Mouse (Mus musculus): ENCODE results near the gene Lims1. TPM values are rescaled to one million over a fixed set of nuclear protein-coding genes. Genes with fewer than 3 reads are reported as not detected.

Gene Lims1
- polyA plus RNA-seq, 1 experiment from 2014 or later = 208 TPM

DNA sequence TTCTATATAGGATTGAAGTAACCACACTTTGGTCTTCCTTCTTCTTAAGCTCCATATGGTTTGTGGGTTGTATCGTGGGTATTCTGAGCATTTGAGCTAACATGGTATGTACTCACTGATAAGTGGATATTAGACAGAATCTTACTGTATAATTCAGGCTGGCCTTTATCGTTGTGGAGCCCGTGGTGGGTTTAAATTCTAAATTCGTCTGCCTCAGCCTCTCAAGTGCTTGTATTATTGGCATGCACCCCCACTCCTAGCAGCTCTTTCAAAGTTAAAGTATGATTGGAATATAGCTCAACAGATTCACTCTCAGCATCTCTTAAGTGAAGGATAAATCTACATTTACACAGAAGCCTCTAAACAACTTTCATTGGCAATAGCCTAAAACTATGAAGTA lies 69.2 kb downstream of the Lims1 start:
- no peak overlapping the region for H3K9ac ChIP-seq
- no peak overlapping the region for H3K4me3 ChIP-seq (ENCODE audit: low read depth, low read length)
- ATAC-seq (ENCODE audit: insufficient read depth) (no peak), DNase-seq (no peak)
- WGBS = 71% methylated on average over 4 of the region's 4 CpGs
- TF ChIP-seq CTCF (IDR thresholded peaks at IDR 0.05; ENCODE audit: low read depth) = no peak
- H3K9me3 ChIP-seq (ENCODE audit: low read depth, low read length) = no peaks in the 10 kb centered on the region
- H3K36me3 ChIP-seq (ENCODE audit: insufficient read depth) = no peaks in the 10 kb centered on the region
- peaks cover 23% of the 10 kb centered on the region; the same call in 1 of the 2 replicates for H3K4me1 ChIP-seq (ENCODE audit: insufficient read depth)
- H3K27ac ChIP-seq (ENCODE audit: low read depth) = no peak overlapping the region; the same call in 1 of the 2 replicates
- no peak overlapping the region for H3K4me2 ChIP-seq
- H3K27me3 ChIP-seq (ENCODE audit: insufficient read depth, low read length) = no peaks in the 10 kb centered on the region

DNA sequence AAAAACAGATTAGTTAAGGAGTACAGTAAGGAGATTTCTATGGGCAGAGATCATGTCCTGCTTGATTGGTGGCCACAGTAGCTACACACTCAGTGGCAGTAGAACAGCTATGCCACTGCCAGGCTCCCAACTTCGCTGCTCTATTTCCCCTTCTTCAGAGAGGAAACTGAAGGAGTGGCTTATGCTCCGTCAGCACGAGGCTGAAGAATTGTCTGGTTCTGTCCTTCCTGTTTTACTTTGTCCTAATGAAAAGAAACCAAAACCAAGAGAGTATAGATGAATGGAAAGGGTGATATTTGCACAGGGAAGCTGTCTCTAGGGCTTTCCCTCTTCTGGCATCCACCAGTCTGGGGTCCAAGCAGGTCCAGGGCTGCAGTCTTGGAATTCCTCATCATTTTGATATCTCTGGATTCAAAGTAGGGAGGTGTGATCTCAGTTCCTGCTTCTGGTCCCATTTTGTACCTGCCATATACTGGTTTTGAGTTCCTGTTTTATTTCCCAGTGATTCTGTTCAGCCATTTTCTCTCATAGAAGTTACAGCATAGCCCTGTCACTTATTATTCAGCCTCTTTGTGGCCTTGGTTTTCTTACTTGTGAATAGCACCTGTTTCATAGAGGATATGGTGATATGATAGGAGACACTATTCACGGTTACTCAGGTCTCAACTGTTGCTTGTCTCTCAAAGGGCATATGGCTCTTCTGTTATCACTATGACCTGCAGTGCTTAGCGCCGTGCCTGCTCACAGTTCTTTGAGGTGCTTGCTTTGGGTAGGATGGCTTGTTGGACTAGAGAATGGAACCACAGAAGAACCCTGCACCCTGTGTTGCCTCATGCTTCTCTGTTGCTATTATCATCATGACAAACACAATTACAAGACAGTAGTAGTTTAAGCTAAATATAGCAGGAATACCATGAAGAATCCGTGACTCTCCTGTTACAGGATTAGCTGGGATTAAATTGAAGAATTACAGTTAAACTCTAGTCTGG lies 70.1 kb downstream of the Lims1 start:
- H3K4me1 ChIP-seq (ENCODE audit: insufficient read depth) = peaks cover 23% of the 10 kb centered on the region; the same call in 1 of the 2 replicates
- H3K27me3 ChIP-seq (ENCODE audit: insufficient read depth, low read length) = no peaks in the 10 kb centered on the region
- 0 out of 2 replicates have a peak overlapping the region, but pooled peaks have one; percentile 1 for H3K4me2 ChIP-seq
- no peak overlapping the region for H3K9ac ChIP-seq
- ATAC-seq (ENCODE audit: insufficient read depth) (no peak), DNase-seq (peak; percentile 42)
- no peak overlapping the region for H3K4me3 ChIP-seq (ENCODE audit: low read depth, low read length)
- H3K27ac ChIP-seq (ENCODE audit: low read depth) = peak overlapping the region; percentile 14; the same call in 1 of the 2 replicates
- no peak for TF ChIP-seq CTCF (IDR thresholded peaks at IDR 0.05; ENCODE audit: low read depth)
- no peaks in the 10 kb centered on the region for H3K9me3 ChIP-seq (ENCODE audit: low read depth, low read length)
- WGBS = 75% methylated on average over 7 of the region's 7 CpGs
- H3K36me3 ChIP-seq (ENCODE audit: insufficient read depth) = no peaks in the 10 kb centered on the region

DNA sequence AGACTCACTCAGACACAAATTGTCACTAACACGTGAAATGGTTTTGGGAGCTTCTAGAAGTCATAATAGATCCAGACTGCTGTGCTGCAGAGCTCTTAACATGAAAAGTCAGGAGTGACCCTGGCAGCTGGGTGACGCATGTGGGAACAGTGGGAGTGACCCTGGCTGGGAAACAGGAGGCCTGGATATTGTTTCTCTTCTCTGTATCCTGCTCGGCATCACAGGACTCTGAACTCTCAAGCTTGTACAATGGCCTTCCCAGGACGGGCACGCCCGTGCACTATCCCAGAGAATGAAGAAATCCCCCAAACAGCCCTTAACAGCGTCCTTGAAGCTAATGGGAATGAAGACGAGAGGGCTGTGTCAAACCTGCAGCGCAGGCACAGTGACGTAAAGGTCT lies 70.9 kb downstream of the Lims1 start:
- H3K27me3 ChIP-seq (ENCODE audit: insufficient read depth, low read length) = no peaks in the 10 kb centered on the region
- H3K36me3 ChIP-seq (ENCODE audit: insufficient read depth) = peaks cover 3% of the 10 kb centered on the region
- peak overlapping the region; percentile 41 for H3K4me2 ChIP-seq
- peak overlapping the region; percentile 18 for H3K4me3 ChIP-seq (ENCODE audit: low read depth, low read length)
- no peaks in the 10 kb centered on the region for H3K9me3 ChIP-seq (ENCODE audit: low read depth, low read length)
- peak overlapping the region; percentile 70; the same call in 1 of the 2 replicates for H3K27ac ChIP-seq (ENCODE audit: low read depth)
- peak overlapping the region; percentile 30; the same call in 1 of the 2 replicates for H3K9ac ChIP-seq
- peaks cover 23% of the 10 kb centered on the region; the same call in 1 of the 2 replicates for H3K4me1 ChIP-seq (ENCODE audit: insufficient read depth)
- 65% methylated on average over 10 of the region's 10 CpGs for WGBS
- no peak for TF ChIP-seq CTCF (IDR thresholded peaks at IDR 0.05; ENCODE audit: low read depth)
- ATAC-seq (ENCODE audit: insufficient read depth) (peak; percentile 33; the same call in 1 of the 2 replicates), DNase-seq (peak; percentile 39)

DNA sequence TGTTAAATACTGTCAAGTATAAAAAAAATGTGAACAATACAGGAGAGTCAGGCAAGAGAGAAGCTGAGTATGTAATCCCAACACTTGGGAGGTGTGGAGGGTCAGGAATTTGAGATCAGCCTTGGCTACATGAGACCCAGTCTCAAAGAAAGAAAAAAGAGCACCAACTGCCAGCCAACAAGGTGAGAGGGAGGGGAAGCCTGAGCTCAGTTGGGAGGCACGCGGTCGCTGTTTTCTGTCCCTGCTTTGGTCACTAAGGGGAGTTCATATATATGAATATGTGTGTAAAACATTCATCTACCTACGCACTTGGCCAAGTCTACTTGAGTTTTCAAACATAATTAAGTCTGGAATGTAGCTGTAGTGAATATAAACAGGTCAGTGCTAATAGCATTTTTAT lies 72.0 kb downstream of the Lims1 start:
- Histone ChIP-seq H3K27me3 (ENCODE audit: insufficient read depth, low read length) (no peaks in the 10 kb centered on the region), H3K36me3 (ENCODE audit: insufficient read depth) (peaks cover 9% of the 10 kb centered on the region), H3K4me2 (peak overlapping the region; percentile 36), H3K27ac (ENCODE audit: low read depth) (peak overlapping the region; percentile 65), H3K4me3 (ENCODE audit: low read depth, low read length) (no peak overlapping the region), H3K4me1 (ENCODE audit: insufficient read depth) (peaks cover 23% of the 10 kb centered on the region; the same call in 1 of the 2 replicates), H3K9me3 (ENCODE audit: low read depth, low read length) (no peaks in the 10 kb centered on the region), H3K9ac (no peak overlapping the region)
- DNase-seq = peak; percentile 24
- peak; percentile 30; the same call in 1 of the 2 replicates for ATAC-seq (ENCODE audit: insufficient read depth)
- 62% methylated on average over 4 of the region's 4 CpGs for WGBS
- no peak for TF ChIP-seq CTCF (IDR thresholded peaks at IDR 0.05; ENCODE audit: low read depth)

DNA sequence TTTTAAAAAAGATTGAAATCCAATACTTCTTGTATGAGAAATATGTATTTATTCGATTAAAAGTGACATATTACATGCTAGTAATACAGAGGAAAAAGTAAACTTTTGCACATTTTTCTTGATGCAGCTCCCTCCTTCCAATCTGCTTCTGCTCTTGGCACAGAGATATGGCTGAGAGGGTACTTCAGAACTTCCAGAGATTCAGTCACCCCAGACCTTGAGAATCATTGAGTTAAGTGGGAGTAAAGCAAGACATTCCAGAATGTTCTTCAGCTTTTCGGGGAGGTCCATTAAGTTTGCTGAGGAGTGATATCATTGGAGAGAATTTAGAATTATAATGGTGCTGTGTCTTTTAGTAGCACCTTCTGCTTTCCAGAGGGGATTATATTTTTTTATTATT lies 72.5 kb downstream of the Lims1 start:
- no peaks in the 10 kb centered on the region for H3K27me3 ChIP-seq (ENCODE audit: insufficient read depth, low read length)
- peak overlapping the region; percentile 65 for H3K27ac ChIP-seq (ENCODE audit: low read depth)
- no peak for TF ChIP-seq CTCF (IDR thresholded peaks at IDR 0.05; ENCODE audit: low read depth)
- no peak overlapping the region for H3K9ac ChIP-seq
- 53% methylated on average over 2 of the region's 2 CpGs for WGBS
- H3K4me3 ChIP-seq (ENCODE audit: low read depth, low read length) = no peak overlapping the region
- no peaks in the 10 kb centered on the region for H3K9me3 ChIP-seq (ENCODE audit: low read depth, low read length)
- ATAC-seq (ENCODE audit: insufficient read depth) (peak; percentile 40; the same call in 1 of the 2 replicates), DNase-seq (peak; percentile 36)
- peaks cover 9% of the 10 kb centered on the region for H3K36me3 ChIP-seq (ENCODE audit: insufficient read depth)
- peaks cover 23% of the 10 kb centered on the region; the same call in 1 of the 2 replicates for H3K4me1 ChIP-seq (ENCODE audit: insufficient read depth)
- H3K4me2 ChIP-seq = peak overlapping the region; percentile 36; the same call in 1 of the 2 replicates

DNA sequence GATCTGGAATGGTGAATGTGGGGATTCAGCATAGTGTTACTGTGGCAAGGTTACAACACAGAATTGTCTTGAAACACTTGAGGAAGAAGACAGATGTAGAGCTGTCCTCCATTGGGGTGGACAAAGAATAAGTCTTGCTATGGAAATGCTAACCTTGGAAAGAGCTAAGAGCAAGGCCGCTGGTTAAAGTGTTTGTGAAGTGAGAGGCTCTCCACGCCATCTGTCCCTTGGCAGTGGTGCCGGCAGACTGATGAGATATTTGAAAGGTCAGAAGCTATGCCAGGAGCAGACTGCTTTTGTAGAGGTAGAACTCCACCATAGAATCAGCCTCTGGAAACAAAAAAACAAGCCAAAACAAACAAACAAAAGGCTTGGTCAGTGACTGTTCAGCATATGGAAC lies 73.3 kb downstream of the Lims1 start:
- no peak for TF ChIP-seq CTCF (IDR thresholded peaks at IDR 0.05; ENCODE audit: low read depth)
- no peaks in the 10 kb centered on the region for H3K9me3 ChIP-seq (ENCODE audit: low read depth, low read length)
- H3K36me3 ChIP-seq (ENCODE audit: insufficient read depth) = peaks cover 17% of the 10 kb centered on the region
- H3K4me3 ChIP-seq (ENCODE audit: low read depth, low read length) = no peak overlapping the region
- ATAC-seq (ENCODE audit: insufficient read depth) (no peak), DNase-seq (peak; percentile 35)
- peaks cover 23% of the 10 kb centered on the region; the same call in 1 of the 2 replicates for H3K4me1 ChIP-seq (ENCODE audit: insufficient read depth)
- H3K27ac ChIP-seq (ENCODE audit: low read depth) = peak overlapping the region; percentile 65
- H3K27me3 ChIP-seq (ENCODE audit: insufficient read depth, low read length) = no peaks in the 10 kb centered on the region
- 30% methylated on average over 3 of the region's 3 CpGs for WGBS
- H3K4me2 ChIP-seq = peak overlapping the region; percentile 36; the same call in 1 of the 2 replicates
- no peak overlapping the region for H3K9ac ChIP-seq

DNA sequence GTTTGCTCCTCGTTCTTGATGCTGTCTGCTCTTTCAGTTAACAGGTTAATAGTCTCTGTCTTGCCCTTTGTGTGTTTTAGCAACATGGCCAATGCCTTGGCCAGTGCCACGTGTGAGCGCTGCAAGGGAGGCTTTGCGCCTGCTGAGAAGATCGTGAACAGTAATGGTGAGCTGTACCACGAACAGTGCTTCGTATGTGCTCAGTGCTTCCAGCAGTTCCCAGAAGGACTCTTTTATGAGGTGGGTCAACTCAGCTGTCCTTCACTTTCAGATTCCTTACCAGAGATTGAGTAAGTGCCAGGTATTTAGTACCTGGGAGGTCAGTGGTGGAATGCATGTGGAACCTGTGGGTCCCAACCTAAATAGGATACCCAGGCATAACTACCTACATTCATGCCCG lies 75.7 kb downstream of the Lims1 start:
- H3K27ac ChIP-seq (ENCODE audit: low read depth) = no peak overlapping the region
- H3K9ac ChIP-seq = no peak overlapping the region
- DNase-seq = no peak

More for the DNA sequence above, 75.7 kb downstream of the Lims1 start:
- H3K4me2 ChIP-seq = no peak overlapping the region
- H3K4me1 ChIP-seq (ENCODE audit: insufficient read depth) = peaks cover 14% of the 10 kb centered on the region; the same call in 1 of the 2 replicates
- no peak for TF ChIP-seq CTCF (IDR thresholded peaks at IDR 0.05; ENCODE audit: low read depth)
- no peaks in the 10 kb centered on the region for H3K27me3 ChIP-seq (ENCODE audit: insufficient read depth, low read length)
- no peak for ATAC-seq (ENCODE audit: insufficient read depth)
- H3K9me3 ChIP-seq (ENCODE audit: low read depth, low read length) = no peaks in the 10 kb centered on the region
- no peak overlapping the region for H3K4me3 ChIP-seq (ENCODE audit: low read depth, low read length)
- H3K36me3 ChIP-seq (ENCODE audit: insufficient read depth) = peaks cover 28% of the 10 kb centered on the region
- WGBS = 86% methylated on average over 8 of the region's 8 CpGs
